Mouse (Mus musculus): ENCODE data around the gene E030030I06Rik. TPM values are rescaled to one million over a fixed set of nuclear protein-coding genes. Genes with fewer than 3 reads are reported as not detected.

The E030030I06Rik gene
- polyA plus RNA-seq, 1 experiment from 2014 or later = 14.4 TPM

Other genes starting within 250 kb of the E030030I06Rik start
- gene 4930444G20Rik, start 81.2 kb downstream of the E030030I06Rik start, polyA plus RNA-seq (2016; fragmentation: Nextera tagmentation; extraction: Ambion mirVana) = not detected in 2 replicates
- 5.7 and 5.9 TPM in 2 replicates for gene Raet1e, start 9.3 kb upstream of the E030030I06Rik start, polyA plus RNA-seq (2016; fragmentation: Nextera tagmentation; extraction: Ambion mirVana)
- 0.59 and 1.1 TPM in 2 replicates for gene H60b, start 9.3 kb upstream of the E030030I06Rik start, polyA plus RNA-seq (2016; fragmentation: Nextera tagmentation; extraction: Ambion mirVana)
- 11.2 and 12.6 TPM in 2 replicates for gene Raet1d, start 211.3 kb upstream of the E030030I06Rik start, polyA plus RNA-seq (2016; fragmentation: Nextera tagmentation; extraction: Ambion mirVana)

Data from forebrain, embryonic 12.5 days (tissue).